Mouse (Mus musculus) forebrain, embryonic 13.5 days (tissue): ENCODE data around the gene Slc25a29. TPM values are rescaled to one million over a fixed set of nuclear protein-coding genes. Genes with fewer than 3 reads are reported as not detected.

Experiments used
- ATAC-seq: fragments of 200-750 bp; cut with Nextera tagmentation; 2 replicates; pipeline ENCODE4 v1.8.0; 2017
- H3K27ac ChIP-seq: fragments of 300-500 bp; sonication (generic); 2 replicates; pipeline ENCODE4 v1.5.1; 2015; ENCODE audit warnings: inconsistent platforms, mild to moderate bottlenecking, moderate library complexity
- H3K27me3 ChIP-seq: fragments of 300-500 bp; sonication (generic); 2 replicates; pipeline ENCODE4 v1.6.1; 2015; ENCODE audit warnings: mild to moderate bottlenecking, inconsistent platforms
- H3K36me3 ChIP-seq: fragments of 300-500 bp; sonication (generic); 2 replicates; pipeline ENCODE4 v1.6.1; 2015; ENCODE audit warnings: mild to moderate bottlenecking, inconsistent platforms; ENCODE audit not compliant: poor library complexity, severe bottlenecking
- H3K4me1 ChIP-seq: fragments of 300-500 bp; sonication (generic); 2 replicates; pipeline ENCODE4 v1.6.1; 2015; ENCODE audit warnings: inconsistent platforms
- H3K4me2 ChIP-seq: fragments of 300-500 bp; sonication (generic); 2 replicates; pipeline ENCODE4 v1.6.1; 2015; ENCODE audit warnings: inconsistent platforms, mild to moderate bottlenecking, moderate library complexity
- H3K4me3 ChIP-seq: fragments of 300-500 bp; sonication (generic); 2 replicates; pipeline ENCODE4 v1.5.1; 2015; ENCODE audit warnings: mild to moderate bottlenecking, inconsistent platforms
- H3K9ac ChIP-seq: fragments of 300-500 bp; sonication (generic); 2 replicates; pipeline ENCODE4 v1.6.1; 2015; ENCODE audit warnings: mild to moderate bottlenecking, inconsistent platforms
- H3K9me3 ChIP-seq: fragments of 300-500 bp; sonication (generic); replicated peaks from 2 replicates; pipeline ENCODE4 v1.6.1; 2016; ENCODE audit warnings: inconsistent platforms
- WGBS: fragments of 180-500 bp; shearing (Covaris S2); methylation state at CpG from one replicate; pipeline ENCODE4 v1.1.7; 2015; 5-methylcytosine and 5-hydroxymethylcytosine counted together
- polyA plus RNA-seq: library from polyadenylated mRNA; unstranded; fragments of >200 nt; fragmentation: Nextera tagmentation; extraction: Ambion mirVana; gene quantifications from 2 replicates; pipeline ENCODE4 v1.2.1, GENCODE M21; 2015

The Slc25a29 gene
- 21.2 and 22.1 TPM in 2 replicates for polyA plus RNA-seq

DNA sequence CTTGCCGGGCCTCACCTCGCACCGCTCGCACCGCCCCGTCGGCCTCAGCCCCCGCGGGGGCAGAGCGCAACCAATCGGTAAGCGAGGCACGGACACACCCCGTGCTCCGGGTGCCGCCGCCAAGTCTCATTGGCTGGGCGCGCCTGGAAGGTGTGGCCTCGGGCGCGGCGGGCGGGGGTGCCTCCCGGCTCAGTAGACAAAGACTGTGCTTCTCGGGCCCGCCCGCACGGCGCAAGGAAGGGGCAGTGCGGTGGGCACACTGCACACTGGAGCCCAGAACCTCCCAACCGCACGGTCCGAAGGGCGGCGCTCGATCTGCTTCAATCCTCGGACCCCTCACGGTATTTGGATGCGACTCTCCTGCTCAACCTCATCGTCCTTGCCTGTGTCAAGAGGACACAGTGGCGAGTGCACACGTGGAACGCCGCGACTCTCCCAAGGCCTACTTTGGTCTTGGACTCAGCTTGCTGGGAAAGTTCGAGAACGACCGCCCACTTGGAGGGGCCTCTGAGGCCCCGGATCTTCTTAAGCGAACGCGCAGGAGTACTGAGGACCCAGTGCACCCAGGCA, at the start of gene Slc25a29, which contains the start of gene Slc25a47:
Gene Slc25a29, minus strand, starts transcription at position 44 of the 570 bp plus-strand sequence.
Gene Slc25a47, plus strand, starts transcription at position 207 of the 570 bp plus-strand sequence.
- no peaks in the 10 kb centered on the region for H3K27me3 ChIP-seq
- ATAC-seq, result peak; percentile 100
- peak within 1 kb of the TSS; percentile 96 for H3K4me2 ChIP-seq
- peak within 1 kb of the TSS; percentile 74 for H3K4me3 ChIP-seq
- peak within 1 kb of the TSS; percentile 86 for H3K9ac ChIP-seq
- peaks cover 61% of the 10 kb centered on the region for H3K4me1 ChIP-seq
- H3K36me3 ChIP-seq, result peaks cover 13% of the 10 kb centered on the region
- no peaks in the 10 kb centered on the region for H3K9me3 ChIP-seq
- peak within 1 kb of the TSS; percentile 87 for H3K27ac ChIP-seq
- WGBS, result under 1% methylated on average over 50 of the region's 53 CpGs

DNA sequence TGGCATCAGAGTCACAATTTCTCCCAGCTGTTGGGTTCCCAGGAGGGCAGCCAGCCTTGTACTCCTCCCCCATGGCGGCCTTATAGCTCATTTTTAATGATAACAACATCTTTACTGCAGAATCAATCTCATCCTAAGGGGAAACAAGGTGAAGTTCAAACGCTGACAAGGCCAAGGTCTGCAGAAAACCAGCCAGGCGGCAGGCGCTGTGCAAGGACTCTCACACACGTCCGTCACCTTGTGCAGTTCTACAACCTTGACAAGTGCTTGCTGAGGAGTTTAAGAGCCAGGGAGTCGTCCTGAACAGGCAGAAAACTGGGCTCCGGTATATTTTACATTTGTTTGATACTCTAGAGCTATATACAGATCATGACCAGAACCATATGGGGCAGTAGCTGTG, 47.1 kb upstream of the Slc25a29 start:
- Histone ChIP-seq H3K4me2 (no peak overlapping the region), H3K9ac (no peak overlapping the region), H3K36me3 (peaks cover 96% of the 10 kb centered on the region), H3K27ac (no peak overlapping the region), H3K4me1 (no peaks in the 10 kb centered on the region), H3K9me3 (no peaks in the 10 kb centered on the region), H3K27me3 (no peaks in the 10 kb centered on the region), H3K4me3 (no peak overlapping the region)
- WGBS, result 92% methylated on average over 8 of the region's 8 CpGs
- ATAC-seq, result no peak

DNA sequence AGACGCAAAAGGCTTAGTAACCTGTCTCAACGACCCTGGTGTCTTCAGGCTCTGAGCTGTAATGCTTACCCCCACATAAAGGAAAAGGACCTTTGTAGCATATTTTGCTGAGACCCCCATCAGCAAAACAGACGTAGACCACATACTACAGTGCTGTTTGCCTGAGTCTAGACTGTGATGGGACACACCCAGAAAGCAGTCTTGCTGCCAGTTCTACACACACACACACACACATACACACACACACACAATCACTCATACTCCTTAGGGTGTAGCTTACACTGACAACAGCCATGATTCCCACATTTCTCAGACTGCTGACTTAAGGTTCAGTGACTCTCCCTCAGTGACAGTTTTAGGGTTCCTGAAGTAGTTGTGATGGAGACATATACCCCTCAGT, 45.5 kb upstream of the Slc25a29 start:
- no peak overlapping the region for H3K27ac ChIP-seq
- peaks cover 93% of the 10 kb centered on the region for H3K36me3 ChIP-seq
- H3K9ac ChIP-seq, result no peak overlapping the region
- no peak for ATAC-seq
- no peaks in the 10 kb centered on the region for H3K27me3 ChIP-seq
- H3K9me3 ChIP-seq, result no peaks in the 10 kb centered on the region
- H3K4me3 ChIP-seq, result no peak overlapping the region
- H3K4me2 ChIP-seq, result no peak overlapping the region
- WGBS, result 91% methylated on average over 3 of the region's 3 CpGs
- no peaks in the 10 kb centered on the region for H3K4me1 ChIP-seq

DNA sequence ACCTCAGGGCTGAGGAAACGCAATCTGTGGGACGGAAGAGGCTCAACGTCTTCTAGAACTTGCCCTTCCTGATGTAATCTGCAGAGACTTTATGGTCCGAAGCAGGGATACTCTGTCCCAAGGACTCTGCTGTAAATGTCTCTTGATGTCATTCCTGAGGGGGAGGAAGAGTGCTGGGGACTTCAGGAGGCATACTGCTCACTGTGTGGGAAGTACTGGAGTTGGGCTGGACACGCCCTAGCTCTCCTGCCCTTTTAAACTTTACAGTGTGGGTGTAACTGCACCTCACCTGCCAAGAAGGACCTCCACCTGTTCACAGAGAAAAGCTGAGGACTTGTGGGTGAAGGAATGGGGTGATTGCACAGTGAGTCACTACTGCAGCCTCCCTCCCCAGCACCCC, 44.9 kb upstream of the Slc25a29 start:
- Histone ChIP-seq H3K4me2 (no peak overlapping the region), H3K4me1 (no peaks in the 10 kb centered on the region), H3K9me3 (no peaks in the 10 kb centered on the region), H3K4me3 (no peak overlapping the region), H3K27me3 (no peaks in the 10 kb centered on the region), H3K27ac (no peak overlapping the region), H3K9ac (no peak overlapping the region), H3K36me3 (peaks cover 93% of the 10 kb centered on the region)
- 97% methylated on average over 5 of the region's 5 CpGs for WGBS
- ATAC-seq, result no peak

DNA sequence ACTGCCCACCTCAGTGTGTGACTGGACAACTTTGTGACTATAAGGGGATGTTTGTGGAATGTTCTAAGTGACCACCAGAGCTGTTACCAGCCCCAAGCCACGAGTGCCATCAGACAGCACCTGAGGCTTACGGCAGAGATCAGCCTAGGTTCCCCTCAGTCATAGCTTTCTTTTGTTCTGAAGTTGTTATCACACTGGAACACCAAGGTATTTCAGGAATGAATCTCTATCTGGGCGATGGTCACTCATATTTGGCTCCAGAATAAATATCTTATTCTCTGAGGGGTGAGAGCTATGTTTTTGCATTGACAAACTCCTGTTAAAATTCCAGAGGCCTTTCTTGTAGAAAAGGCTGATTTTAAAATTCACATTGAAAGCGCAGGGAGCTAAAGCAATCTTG, 43.5 kb upstream of the Slc25a29 start:
- no peak overlapping the region for H3K4me3 ChIP-seq
- no peak overlapping the region for H3K9ac ChIP-seq
- no peak overlapping the region for H3K4me2 ChIP-seq
- peaks cover 93% of the 10 kb centered on the region for H3K36me3 ChIP-seq
- WGBS, result 89% methylated on average over 4 of the region's 4 CpGs
- no peak for ATAC-seq
- no peaks in the 10 kb centered on the region for H3K27me3 ChIP-seq
- H3K4me1 ChIP-seq, result no peaks in the 10 kb centered on the region
- H3K9me3 ChIP-seq, result no peaks in the 10 kb centered on the region
- no peak overlapping the region for H3K27ac ChIP-seq

DNA sequence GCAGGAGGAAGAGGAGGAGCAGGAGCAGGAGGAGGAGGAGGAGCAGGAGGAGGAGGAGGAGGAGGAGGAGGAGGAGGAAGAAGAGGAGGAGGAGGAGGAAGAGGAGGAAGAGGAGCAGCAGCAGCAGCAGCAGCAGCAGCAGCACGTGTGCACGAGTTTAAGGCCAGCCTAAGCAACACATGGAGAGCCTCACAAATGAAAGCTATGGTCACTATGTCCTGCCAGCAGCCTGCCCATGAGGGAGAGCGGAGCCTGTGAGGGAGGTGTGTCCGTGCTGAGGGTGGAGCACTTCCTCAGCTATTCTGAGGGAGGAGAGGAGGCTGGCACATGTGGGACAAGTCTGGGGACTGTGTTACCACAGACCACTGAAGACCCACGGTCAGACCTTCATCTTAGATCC, 37.4 kb upstream of the Slc25a29 start:
- 86% methylated on average over 5 of the region's 5 CpGs for WGBS
- no peak for ATAC-seq
- peaks cover 92% of the 10 kb centered on the region for H3K36me3 ChIP-seq

DNA sequence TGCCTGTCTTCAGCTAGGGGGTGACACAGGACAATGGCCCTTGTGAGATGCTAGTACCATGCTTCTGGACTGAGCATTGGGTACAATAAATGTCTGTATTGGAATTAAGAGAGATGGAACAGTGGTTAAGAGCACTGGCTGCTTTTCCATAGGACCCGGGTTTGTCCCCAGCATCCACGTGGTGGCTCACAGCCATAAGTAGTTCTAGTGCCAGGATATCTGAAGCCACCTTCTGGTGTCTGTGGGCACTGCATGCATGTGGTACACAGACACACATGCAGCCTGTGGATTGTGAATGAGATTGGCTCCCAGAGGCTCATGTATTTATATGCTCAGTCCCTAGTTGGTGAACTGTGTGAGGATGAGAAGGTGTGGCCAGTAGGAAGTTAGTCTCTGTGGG, 33.9 kb upstream of the Slc25a29 start:
- H3K36me3 ChIP-seq, result peaks cover 96% of the 10 kb centered on the region
- WGBS, result 79% methylated on average over 2 of the region's 2 CpGs

More for the DNA sequence above, 37.4 kb upstream of the Slc25a29 start:
- no peak overlapping the region for H3K9ac ChIP-seq
- H3K4me3 ChIP-seq, result no peak overlapping the region
- H3K27ac ChIP-seq, result no peak overlapping the region
- no peaks in the 10 kb centered on the region for H3K27me3 ChIP-seq
- no peaks in the 10 kb centered on the region for H3K9me3 ChIP-seq
- H3K4me1 ChIP-seq, result no peaks in the 10 kb centered on the region
- H3K4me2 ChIP-seq, result no peak overlapping the region

DNA sequence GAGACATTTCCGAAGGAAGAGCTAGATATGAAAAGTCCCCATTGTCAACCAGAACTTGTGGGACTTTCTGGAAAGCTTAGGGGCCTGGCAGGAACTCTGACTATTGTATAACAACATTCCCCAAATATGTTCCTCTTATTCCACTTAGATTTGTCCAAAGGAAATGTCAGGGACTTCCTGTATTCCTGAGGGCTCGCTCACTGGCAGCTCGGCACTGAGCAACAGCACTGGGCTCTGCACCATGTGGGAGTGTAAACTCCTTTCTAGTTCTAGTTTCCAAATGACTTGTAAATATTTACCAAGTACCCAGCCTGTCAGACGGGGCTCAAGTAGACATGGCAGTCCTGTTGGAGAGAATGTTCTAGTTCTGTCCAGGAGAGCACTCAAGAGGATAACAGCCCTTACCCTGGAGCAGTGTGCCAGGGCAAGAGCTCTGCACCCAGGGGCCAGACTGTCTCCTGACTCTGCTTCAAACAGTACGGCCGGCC, 29.4 kb upstream of the Slc25a29 start:
- no peaks in the 10 kb centered on the region for H3K27me3 ChIP-seq
- no peak overlapping the region for H3K9ac ChIP-seq
- no peak overlapping the region for H3K4me3 ChIP-seq
- no peak overlapping the region for H3K27ac ChIP-seq
- H3K36me3 ChIP-seq, result peaks cover 100% of the 10 kb centered on the region
- no peak overlapping the region for H3K4me2 ChIP-seq
- ATAC-seq, result no peak
- no peaks in the 10 kb centered on the region for H3K4me1 ChIP-seq
- H3K9me3 ChIP-seq, result no peaks in the 10 kb centered on the region
- 93% methylated on average over 6 of the region's 6 CpGs for WGBS

More for the DNA sequence above, 33.9 kb upstream of the Slc25a29 start:
- Histone ChIP-seq H3K4me2 (no peak overlapping the region), H3K4me3 (no peak overlapping the region), H3K9ac (no peak overlapping the region), H3K27me3 (no peaks in the 10 kb centered on the region), H3K9me3 (no peaks in the 10 kb centered on the region), H3K27ac (no peak overlapping the region), H3K4me1 (no peaks in the 10 kb centered on the region)
- ATAC-seq, result no peak

DNA sequence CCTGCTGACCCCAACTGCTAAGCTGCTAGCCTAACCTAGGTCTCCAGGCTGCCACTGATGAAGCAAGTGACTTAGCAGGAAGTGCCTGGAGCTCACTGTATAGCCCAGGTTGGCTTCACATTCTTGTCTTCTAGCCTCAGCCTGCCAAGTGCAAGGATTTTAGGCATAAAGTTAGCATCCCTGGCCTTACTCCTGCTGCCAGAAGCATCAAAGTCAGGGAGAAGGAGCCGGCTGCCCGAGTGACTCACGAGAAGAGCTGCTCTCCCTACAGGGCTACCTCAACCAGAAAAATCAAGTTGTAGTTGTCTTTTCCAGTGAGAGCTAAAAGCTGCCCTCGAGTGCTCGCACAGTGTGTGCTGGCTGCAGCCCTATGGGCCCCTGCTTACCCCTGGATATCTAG, 22.8 kb upstream of the Slc25a29 start:
- Histone ChIP-seq H3K27ac (no peak overlapping the region), H3K4me1 (no peaks in the 10 kb centered on the region), H3K4me2 (no peak overlapping the region), H3K36me3 (peaks cover 56% of the 10 kb centered on the region), H3K27me3 (no peaks in the 10 kb centered on the region), H3K9ac (no peak overlapping the region), H3K4me3 (no peak overlapping the region), H3K9me3 (no peaks in the 10 kb centered on the region)
- ATAC-seq, result no peak
- WGBS, result 88% methylated on average over 5 of the region's 5 CpGs

DNA sequence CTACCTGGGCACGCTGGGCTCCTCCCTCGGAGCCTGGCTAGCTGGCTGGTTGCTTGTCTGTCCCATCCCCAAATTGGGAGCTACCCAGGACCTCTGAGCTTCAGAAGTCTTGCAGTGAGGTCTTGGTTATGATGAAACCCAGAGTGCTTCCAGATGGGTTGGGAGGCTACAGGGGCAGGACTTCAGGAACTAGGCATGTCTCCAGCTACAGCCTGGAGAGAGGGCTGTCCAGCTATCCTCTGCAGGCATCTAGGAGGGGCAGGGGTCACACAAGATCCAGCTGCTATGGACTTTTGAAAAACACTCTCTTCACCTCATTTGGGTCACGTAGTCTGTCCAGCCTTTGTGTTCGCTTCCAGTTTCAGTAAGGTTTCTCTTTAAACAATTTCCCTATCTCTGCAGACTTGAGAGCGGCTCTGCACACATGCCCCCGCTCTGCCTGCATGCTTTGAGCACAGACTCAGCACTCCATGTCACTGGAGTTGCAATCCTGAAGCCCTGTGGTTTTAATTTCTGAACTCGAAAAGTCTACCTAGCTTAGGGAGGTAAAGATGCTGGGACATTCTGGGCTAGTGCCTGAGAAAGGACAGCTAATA, 22.0 kb upstream of the Slc25a29 start:
- WGBS, result 93% methylated on average over 7 of the region's 7 CpGs
- H3K9ac ChIP-seq, result no peak overlapping the region
- peaks cover 48% of the 10 kb centered on the region for H3K36me3 ChIP-seq
- ATAC-seq, result no peak
- H3K27ac ChIP-seq, result no peak overlapping the region
- no peaks in the 10 kb centered on the region for H3K4me1 ChIP-seq
- H3K9me3 ChIP-seq, result no peaks in the 10 kb centered on the region
- no peaks in the 10 kb centered on the region for H3K27me3 ChIP-seq
- no peak overlapping the region for H3K4me3 ChIP-seq
- H3K4me2 ChIP-seq, result no peak overlapping the region

DNA sequence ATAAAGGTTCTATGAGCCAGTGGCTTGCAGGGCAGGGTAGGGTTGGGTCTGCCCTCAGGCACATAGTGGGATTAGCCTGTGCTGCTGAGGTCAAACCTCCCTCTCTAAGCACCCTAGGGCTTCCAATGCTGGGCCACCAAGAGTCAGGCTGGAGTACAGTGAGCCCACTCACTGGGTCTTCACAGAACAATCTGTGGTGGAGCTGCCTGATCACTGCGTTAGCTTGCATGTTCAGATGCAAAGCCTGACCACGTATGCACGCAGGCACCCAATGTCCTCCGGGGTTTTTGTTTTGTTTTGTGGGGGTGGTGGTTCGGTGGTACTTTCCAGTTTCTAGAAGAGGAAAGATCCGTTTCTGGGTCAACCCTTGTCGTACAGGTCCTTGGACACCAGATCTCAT, 21.4 kb upstream of the Slc25a29 start:
- H3K4me3 ChIP-seq, result no peak overlapping the region
- H3K4me2 ChIP-seq, result no peak overlapping the region
- no peak for ATAC-seq
- H3K27ac ChIP-seq, result no peak overlapping the region
- H3K9me3 ChIP-seq, result no peaks in the 10 kb centered on the region
- H3K36me3 ChIP-seq, result peaks cover 42% of the 10 kb centered on the region
- H3K27me3 ChIP-seq, result no peaks in the 10 kb centered on the region
- 93% methylated on average over 7 of the region's 7 CpGs for WGBS
- no peaks in the 10 kb centered on the region for H3K4me1 ChIP-seq
- H3K9ac ChIP-seq, result no peak overlapping the region

DNA sequence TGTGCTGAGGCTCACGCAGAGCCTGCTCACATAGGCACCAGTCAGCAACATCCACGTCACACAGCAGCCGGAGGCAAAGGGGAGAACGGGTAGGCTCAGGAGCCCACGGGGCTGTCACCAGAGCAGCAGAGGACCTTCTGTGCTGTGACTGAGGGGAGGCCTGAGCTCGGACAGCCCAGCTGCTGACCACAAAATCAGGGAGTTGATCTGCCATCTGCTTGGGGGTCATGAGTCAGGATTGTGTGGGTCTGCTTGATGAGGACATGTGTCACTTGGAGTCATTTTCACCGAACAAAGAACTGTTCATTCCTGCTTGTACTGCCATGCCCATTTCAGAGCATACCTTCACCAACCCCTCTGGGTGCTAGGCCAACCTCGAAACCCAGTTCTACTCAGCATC, 20.5 kb upstream of the Slc25a29 start:
- WGBS, result 94% methylated on average over 8 of the region's 8 CpGs
- no peak overlapping the region for H3K4me2 ChIP-seq

More for the DNA sequence above, 20.5 kb upstream of the Slc25a29 start:
- ATAC-seq, result no peak
- Histone ChIP-seq H3K4me1 (no peaks in the 10 kb centered on the region), H3K27me3 (no peaks in the 10 kb centered on the region), H3K4me3 (no peak overlapping the region), H3K27ac (no peak overlapping the region; the same call in 1 of the 2 replicates), H3K9ac (no peak overlapping the region), H3K9me3 (no peaks in the 10 kb centered on the region), H3K36me3 (peaks cover 33% of the 10 kb centered on the region)
